Mouse (Mus musculus) MN1 (cell line): ENCODE measurements around the gene Enkd1.

Experiments used
- DNase-seq: peaks from one replicate; pipeline ENCODE4 v3.0.0-alpha.2; 2016; ENCODE audit warnings: low spot score

Enkd1 gene

DNA sequence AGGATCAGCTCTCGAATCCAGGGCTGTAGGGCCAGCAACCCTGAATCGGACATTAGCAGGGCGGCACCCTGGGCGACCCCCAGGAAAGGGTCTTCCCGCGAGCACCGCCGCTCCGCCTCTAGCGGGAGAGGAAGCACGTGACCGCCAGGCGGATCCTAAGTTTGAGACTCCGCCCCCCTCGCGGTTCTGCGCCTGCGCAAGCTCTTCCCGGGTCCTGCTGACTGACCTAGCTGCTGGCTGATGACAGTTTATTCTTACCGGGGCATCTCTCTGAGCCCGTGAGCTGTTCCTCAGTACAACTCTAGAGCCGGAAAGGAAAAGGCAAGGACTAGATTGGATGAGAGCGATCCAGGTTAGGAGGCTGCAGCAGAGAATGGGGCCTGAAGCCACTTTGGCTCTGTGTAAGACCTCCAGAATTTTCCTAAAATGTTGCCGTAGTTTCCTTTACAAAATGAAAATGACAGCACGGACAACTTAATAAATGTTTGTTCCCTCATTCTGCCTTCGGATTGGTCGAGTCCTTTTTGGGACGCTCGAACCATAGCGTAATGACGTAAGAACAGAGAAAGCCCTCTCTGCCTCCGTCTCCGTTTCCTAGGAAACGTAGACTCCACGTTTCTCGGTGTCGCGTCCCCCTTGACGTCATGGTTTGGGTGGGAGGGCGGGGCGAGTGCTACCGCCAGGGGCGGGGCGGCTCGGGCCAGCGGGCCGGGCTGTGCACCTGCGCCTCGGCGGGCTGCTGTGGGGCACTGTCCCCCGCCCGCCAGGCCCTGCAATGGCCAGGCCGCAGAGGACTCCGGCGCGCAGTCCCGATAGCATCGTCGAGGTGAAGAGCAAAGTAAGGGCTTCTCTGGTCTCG, 6.8 kb downstream of the Enkd1 start, which contains the start of the genes Acd and Pard6a:
Acd (minus strand) TSS at position 137 of the 859 bp plus-strand sequence.
Pard6a (plus strand) TSS at position 183 of the 859 bp plus-strand sequence.
- DNase-seq: peak; percentile 97

DNA sequence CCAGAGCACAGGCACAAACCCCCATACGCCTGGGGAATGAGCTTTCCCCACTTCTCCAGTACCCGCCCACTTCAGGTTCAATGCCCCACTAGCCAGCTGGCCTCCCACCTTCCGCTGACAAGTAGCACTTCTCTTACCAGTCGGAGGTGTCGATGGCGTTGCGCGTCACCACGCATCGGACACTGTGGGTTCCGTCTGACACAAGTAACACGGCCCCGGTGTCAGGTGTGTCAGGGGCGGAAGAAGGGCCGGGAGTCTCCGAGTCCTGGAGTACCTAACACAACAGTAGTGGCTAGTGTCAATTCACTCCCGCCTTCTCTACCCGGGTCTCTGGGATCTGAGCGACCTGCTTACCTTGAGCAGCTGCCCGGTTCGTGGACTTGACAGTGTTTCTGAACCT, 7.4 kb downstream of the Enkd1 start:
- peak; percentile 60 for DNase-seq

DNA sequence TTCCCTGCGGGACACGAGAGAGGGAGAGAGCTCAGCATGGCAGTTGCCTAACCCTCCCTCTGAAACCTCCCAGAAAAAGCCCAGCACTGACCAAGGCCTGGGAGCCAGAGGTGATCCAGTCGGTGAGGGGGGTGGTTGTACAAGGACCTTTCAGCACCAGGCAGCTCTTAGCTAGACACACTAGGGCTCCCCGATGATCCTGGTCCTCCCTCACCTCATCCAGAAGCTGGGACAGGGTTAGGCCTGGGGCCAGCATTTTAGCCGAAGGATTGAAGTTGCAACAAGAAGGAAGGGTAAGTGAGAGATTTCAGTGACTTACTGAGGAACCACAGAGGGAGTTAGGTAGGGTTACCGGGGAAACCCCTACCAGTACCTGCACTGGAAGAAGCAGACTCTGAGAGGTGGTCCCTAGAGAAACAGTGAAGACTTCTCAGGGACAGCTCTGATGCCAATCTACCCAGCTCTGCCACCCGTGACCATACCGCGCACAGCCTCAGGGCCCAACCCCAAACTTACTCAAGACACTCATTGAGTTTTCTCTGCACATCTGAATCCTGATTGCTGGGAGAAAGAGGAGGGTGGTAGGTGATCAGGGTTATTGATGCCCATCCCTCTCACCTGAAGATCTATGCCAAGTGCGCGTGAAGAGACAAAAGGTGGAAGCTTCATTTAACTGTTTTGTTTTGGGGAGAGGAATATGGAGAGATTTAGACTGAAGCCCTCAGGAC, 8.4 kb downstream of the Enkd1 start:
- no peak for DNase-seq

DNA sequence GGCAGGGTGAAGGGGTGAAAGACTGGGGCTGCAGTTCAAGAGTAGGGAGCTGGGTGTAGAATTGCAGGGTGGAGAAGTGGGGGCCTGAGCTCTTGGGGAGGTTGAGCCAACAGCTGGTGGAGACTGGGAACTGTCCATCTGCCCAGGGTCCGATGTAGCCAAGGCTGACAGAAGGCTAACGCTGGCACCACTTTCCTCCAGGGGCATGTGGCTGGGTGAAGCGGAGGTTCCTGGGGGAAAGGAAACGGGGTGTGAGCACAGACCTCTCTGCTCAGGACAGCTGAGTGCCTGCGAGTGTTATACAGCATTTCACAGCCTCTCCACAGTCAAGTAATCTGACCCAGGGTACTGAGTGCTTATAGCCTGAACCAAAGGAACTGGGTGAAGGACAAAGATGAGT, 9.3 kb downstream of the Enkd1 start:
- no peak for DNase-seq

DNA sequence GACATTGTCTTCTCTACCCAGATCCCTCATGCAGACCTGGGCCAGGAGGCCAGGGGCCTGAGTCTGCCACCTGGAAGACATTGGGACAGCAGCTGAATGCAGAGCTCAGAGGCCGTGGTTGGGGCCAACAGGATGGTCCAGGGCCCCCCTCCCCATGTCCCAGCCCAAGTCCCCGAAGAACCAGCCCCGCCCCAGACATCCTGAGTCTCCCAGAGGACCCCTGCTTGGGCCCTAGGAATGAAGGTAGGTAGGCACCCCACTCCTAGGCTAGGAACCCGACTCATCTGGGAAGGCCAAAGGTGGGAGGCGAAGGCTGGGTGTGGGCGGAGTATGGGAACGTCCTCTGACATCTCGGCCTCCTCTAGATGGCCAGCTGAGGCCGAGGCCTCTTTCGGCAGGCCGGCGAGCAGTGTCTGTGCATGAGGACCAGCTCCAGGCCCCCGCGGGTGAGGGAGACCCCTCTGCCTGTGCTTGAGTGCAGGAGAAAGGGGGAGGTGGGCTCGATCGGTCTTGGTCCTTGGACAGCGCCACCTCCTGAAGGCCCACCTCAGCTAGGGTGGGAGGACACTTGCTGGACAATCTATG, 10.7 kb downstream of the Enkd1 start:
- DNase-seq: no peak

DNA sequence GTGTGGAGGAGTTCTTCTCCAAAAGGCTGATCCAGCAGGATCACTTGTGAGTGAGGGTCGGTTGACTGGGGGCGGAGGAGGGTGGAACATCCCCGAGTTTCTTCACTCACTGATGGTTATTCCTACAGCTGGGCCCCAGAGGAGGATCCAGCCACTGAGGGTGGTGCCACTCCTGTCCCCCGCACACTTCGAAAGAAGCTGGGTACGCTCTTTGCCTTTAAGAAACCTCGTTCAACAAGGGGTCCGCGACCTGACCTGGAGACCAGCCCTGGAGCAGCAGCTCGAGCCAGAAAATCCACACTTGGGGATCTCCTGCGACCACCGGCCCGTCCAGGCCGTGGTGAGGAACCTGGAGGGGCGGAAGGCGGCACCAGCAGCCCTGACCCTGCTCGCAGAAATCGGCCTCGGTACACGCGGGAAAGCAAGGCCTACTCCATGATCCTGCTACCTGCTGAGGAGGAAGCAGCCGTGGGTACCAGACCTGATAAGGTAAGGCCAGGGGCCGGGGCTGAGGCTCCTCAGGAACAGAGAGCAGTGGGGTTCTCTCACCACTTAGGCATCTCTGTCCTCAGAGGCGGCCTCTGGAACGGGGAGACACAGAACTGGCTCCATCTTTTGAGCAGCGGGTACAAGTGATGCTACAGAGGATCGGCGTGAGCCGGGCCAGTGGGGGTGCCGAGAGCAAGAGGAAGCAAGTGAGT, 12.8 kb downstream of the Enkd1 start:
- DNase-seq: no peak

DNA sequence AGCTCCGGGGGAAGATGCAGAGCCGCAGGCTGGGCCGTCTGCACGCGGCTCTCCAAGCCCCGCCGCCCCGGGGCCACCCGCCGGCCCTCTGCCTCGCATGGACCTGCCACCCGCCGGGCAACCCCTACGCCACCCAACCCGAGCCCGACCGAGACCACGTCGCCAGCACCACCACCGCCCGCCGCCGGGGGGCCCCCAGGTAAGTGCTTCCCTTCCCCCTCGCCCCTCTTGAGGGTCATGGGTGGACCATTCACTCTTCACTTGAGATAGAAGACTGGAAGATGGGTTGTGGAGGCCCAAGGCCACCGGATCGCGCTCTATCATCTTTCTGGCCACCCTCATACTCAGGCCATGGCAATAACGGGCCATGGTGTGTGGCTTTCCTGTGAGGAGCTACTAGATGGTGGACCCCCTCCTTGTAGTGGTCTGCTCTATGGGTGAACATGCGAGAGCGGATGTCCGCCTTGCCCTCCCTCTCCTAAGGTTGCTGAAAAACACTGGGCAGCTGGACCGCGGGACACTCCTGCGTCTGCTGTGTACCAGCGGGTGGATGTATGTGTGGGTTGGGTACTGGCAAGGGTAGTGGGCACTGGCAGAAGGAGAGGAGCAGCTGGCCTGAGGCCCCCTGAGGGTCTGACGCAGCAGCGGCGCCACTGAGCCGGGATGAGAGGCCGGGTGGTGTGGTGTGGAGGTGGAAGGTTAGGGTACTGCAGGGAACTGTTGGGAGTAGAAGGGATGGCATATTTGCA, 13.8 kb downstream of the Enkd1 start:
- peak; percentile 44 for DNase-seq

DNA sequence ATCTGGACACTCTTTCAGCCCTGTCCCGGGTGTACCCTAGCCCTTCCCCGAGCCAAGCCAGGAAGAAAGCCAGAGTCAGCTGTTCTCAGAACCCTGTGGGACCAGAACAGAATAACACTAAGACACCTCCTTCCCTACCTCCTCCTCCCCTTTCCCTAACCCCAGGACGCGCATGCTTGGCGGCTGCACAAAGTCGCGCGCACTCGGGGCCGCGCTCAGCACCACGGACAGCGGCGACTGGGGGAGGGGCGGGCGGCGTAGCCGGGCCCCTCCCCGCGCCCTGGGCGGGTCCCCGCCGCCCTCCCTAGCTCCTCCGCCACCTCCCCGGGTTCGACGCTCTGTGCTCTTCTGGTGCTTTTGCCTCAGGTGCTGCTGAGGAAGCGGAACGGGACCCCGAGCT, 14.4 kb downstream of the Enkd1 start:
- peak; percentile 72 for DNase-seq

DNA sequence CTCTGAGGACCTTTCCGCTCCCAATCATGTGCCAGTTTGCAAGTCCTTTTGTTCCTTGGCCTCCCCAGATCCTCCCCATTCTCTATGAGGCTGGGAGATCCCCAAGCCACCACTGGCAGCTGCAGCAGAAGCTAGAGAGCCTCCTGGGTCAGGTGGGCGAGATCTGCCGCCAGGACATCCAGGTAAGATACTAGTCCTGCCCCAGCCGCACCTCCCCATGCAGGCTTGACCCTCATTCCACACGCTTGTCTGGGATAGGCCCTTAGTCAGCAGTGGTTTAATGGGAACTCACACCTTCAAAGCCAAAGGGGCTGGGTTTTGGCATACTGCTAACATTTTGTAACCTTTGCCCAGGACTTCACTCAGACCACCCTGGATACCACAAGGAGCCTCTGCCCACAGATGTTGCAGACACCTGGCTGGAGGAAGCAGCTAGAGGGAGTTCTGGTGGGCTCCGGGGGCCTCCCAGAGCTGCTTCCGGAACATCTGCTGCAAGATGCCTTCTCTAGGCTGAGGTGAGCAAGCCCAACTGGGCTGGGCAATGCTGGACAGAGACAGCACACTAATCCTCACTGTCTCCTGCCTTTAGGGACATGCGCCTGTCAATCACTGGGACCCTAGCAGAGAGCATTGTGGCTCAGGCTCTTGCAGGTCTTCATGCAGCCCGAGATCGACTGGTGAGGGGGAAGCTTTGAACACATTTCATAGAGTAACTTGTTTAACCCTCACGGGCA, 15.4 kb downstream of the Enkd1 start:
- no peak for DNase-seq

DNA sequence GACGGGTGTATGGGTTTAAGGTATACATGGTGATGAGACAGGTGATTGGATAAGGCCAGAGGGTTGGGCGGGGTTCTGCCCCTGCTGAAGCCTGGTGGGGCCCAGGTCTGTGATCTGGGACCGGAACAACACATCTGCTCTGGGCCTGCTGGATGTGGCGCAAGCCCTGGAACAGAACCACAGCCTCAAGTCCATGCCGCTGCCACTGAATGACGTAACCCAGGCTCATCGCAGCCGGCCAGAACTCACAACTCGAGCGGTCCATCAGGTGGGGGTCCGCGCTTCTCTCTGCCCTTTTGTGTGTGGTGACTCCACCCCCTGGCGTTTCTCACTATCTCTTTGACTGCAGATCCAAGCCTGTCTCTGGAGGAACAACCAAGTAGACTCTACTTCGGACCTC, 17.0 kb downstream of the Enkd1 start:
- DNase-seq: no peak

DNA sequence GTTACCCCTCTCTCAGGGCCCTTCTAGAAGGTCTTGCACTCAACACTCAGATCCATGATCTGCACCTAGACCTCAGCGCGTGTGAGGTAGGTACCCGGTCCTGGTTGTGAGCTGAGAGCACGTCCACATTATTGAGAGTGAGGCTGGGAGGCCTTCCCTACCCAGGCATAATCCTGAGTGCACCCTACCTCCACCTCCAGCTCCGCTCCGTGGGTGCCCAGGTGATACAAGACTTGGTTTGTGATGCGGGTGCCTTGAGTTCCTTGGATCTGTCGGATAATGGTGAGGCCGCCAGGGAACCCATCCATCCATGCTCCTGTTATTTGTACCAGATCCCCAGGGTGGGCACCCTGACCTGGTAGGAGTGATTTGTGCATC, 18.0 kb downstream of the Enkd1 start:
- no peak for DNase-seq

DNA sequence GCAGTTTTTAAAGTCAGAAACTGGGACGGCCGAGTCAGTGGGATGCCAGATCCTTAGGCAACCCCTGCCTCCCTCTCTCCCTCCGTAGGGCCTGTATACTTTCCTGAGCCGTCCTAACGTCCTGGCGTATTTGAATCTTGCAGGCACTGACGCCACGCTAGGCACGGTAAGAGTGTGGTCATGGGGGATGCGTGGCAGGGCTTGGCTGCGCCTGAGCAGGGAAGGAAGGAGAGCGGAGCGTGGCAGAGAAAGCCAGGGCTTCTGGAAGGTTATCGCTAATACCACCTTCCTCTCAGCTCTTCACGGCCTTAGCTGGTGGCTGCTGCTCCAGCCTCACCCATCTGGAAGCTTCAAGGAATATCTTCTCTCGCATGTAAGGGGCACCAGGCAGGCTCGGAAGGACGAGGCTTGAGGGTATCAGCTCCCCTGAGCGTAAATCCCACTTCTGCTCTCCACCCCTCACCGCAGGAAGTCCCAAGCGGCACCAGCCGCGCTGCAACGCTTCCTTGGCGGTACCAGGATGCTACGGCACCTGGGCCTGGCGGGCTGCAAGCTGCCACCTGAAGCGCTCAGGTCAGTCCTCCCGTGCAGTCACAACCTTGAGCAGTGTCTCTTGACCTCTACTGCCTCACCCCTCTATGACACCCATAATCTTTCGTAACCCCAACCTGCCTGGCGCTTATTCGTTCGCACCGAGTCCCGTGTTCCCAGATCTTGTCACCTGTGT, 18.6 kb downstream of the Enkd1 start:
- DNase-seq: no peak

DNA sequence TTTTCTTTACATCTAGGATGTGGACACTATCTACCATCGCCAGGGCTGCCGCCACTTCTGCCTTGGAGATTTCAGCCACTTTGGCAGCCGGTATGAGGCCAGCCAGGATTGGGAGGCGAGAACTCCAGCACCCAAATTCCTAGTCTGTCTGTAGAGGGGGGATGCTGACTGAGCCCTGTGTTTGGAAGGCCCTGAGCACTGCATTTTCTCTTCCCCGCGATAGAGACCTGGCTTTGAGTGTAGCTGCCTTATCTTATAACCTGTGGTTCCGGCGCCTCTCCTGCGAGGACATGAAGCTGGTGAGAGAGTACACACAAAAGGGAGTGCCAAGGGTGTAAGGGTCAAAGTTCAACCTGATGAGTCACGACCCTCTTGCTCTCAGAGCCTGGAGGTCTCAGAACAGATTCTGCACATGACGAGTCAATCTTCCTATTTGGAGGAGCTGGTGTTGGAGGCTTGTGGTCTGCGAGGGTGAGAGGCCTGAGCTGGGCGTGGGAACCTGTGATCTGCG, 19.7 kb downstream of the Enkd1 start:
- DNase-seq: no peak

DNA sequence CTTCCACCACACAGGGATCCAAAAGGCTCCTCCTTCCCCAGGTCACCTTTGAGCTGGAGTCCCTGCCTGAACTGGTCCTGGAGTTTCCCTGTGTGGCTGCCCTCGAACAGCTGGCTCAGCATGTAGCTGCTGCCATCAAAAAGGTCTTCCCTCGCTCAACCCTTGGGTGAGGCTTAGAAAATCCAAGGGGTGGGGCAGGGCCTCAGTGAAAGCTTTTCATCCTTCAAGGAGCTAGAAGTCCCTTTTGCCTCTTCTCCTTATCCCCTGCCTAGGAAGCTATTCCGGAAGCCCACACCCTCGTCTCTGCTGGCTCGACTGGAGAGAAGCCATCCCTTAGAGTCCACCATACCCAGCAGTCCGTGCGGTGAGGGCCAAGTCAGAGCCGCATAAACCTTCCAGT, 20.5 kb downstream of the Enkd1 start:
- no peak for DNase-seq

DNA sequence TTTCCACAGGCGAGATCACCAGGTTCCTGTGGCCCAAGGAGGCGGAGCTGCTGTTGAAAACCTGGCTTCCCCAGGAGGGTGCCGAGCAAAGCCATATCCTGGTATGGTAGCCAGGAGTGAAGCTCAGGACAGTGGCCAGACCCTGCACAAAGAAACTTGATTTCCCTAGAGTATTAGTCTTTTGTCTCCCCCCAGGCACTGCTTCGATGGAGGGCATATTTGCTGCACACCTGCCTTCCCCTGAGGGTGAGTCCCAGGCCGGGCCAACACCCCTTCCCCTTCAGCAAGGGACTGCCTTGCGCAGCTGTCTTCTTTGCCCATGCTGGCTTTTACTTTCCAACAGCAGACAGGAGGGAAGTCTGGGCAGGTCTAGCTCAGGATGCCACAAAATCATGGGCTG, 21.5 kb downstream of the Enkd1 start:
- no peak for DNase-seq

DNA sequence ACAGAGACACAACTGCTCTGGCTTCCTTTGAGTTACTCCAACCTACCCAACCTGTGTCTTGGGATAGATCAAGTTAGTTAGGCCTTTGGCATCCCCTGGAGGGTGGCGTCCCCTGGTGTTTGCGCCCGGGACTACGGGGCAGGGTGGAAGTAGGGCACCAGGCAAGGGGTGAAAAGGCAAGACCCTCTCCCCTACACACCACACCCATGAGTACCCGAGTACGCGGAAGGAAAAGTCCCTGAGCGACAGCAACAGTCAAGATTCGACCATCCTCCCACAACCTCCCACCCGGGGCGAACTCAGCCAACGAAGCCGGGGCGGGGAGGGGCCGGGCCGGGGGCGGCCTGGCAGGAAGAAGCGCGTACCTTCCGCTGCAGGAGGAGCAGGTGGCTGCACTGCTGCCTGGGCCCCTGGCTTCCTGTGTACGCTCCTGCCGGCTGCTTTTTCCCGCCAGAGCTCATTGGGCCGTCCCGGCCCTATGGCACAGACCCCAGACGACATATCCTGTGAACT, 22.2 kb downstream of the Enkd1 start, which contains the start of gene Carmil2:
Carmil2 (plus strand) TSS at position 479 of the 513 bp plus-strand sequence.
- peak; percentile 36 for DNase-seq

DNA sequence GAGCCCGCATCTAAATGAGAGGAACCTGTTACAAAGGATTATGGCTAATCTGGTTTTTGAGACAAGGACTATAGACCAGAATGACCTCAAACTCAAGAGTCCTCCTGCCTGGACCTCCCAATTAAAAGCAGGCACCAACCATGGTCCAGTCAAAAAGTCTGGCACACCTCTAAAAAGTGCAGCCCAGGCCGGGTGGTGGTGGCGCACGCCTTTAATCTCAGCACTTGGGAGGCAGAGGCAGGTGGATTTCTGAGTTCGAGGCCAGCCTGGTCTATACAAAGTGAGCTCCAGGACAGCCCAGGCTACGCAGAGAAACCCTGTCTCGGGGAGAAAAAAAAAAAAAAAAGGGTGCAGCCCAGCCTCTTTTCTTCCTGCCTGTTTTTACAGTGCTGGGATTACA, 22.7 kb downstream of the Enkd1 start:
- DNase-seq: no peak

DNA sequence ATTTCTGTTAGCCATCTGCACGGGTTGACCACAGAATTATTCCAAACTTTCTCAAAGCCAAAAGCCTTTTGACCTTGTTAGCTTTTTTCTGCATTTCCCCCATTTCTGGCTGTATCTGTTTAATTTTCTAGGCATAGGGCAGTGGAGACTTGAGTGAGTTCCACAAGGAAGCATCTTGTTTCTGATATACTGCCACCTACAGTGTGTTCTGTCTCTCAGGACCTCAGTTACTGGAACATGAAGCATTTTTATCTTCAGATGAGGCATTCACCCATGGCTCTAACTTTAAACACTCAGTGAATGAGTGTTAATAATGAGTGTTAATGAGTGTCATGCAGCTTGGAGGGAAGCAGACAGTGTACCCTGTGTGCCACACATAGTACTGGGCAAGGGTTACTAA, 30.1 kb downstream of the Enkd1 start:
- peak; percentile 20 for DNase-seq

DNA sequence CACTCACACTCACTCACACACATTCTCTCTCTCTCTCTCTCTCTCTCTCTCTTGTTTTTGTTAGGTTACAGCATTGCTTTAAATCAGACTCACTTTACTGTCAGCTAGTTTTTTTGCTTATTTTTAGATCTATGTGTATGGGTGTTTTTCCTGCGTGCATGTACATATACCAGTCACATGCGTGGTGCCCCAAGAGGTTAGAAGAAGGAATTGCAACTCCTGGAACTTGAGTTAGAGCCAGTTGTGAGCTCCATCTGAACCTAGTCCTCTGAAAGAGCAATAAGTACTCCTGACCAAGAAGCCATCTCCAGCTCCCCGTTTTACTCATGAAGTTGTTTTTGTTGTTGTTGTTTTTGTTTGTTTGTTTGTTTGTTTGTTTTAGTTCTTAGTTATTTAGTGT, 46.8 kb downstream of the Enkd1 start:
- DNase-seq: no peak

DNA sequence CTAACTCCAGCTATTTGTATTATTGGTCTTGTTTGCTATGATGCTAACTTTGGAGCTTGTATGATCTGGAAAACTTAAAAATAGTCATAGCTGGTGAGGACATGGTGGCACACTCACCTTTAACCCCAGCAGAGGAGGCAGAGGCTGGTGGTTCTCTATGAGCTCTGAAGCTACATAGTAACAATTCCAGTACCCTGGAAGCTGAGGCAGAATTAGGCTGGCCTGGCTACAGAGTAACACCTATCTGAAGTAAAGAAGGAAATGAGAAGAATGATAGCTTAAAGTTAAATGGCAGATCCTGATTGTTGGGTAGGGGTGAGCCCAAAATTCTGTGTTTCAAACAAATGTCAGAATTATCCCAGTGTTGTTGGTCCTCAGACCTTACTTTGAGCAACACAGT, 50.4 kb downstream of the Enkd1 start:
- DNase-seq: no peak
